8 mouse cellular contexts compared by ENCODE assay signal in genomic region chr6:85961101-85962091, GRCm38 (mm10). TPM values are rescaled to one million over a fixed set of nuclear protein-coding genes. Genes with fewer than 3 reads are reported as not detected.
DNase-seq lines count a peak whose midpoint lies in the region; ATAC-seq and TF ChIP-seq lines count a peak whose summit lies in the region.

Gene Dusp11 (minus strand): TSS chr6:85961667.

- peak; percentile 92 for TF ChIP-seq POLR2A in heart, adult 2 months (IDR thresholded peaks at IDR 0.05; ENCODE audit: insufficient read depth, low read depth, low read length)

- DNase-seq in 3134 (ENCODE audit: extremely low read depth, insufficient read length, low spot score): peak; percentile 93
- DNase-seq in adrenal gland, postnatal 36 days: peak; percentile 94
- DNase-seq in heart, adult 2 months: peak; percentile 94 to 95
- DNase-seq in kidney, adult 8-10 months: peak; percentile 88 to 91
- DNase-seq in spleen, postnatal 10 days (ENCODE audit: low spot score in 2 of 2): peak; percentile 94

- H3K4me1 ChIP-seq in embryonic facial prominence, embryonic 13.5 days: peaks cover 10% of the 10 kb centered on the region
- peaks cover 7% of the 10 kb centered on the region for H3K4me1 ChIP-seq in heart, adult 2 months (ENCODE audit: control insufficient read depth, insufficient read depth, low read length)
- peaks cover 11% of the 10 kb centered on the region for H3K4me1 ChIP-seq in limb, embryonic 13.5 days
- peaks cover 14% of the 10 kb centered on the region for H3K4me1 ChIP-seq in midbrain, embryonic 16.5 days (ENCODE audit: control insufficient read depth, insufficient read depth, low read length)

- no peak; the same call in 1 of the 2 replicates for TF ChIP-seq CTCF in heart, adult 2 months (IDR thresholded peaks at IDR 0.05)

- peak; percentile 28; the same call in 1 of the 2 replicates for TF ChIP-seq EP300 in heart, adult 2 months (IDR thresholded peaks at IDR 0.05; ENCODE audit: insufficient read depth, low read depth, low read length)

- peak; percentile 92 for ATAC-seq in embryonic facial prominence, embryonic 13.5 days (ENCODE audit: insufficient number of reproducible peaks, insufficient read depth, low FRiP score, low TSS enrichment, low read depth)
- peak; percentile 96 for ATAC-seq in limb, embryonic 13.5 days (ENCODE audit: low FRiP score, low read depth)
- ATAC-seq in midbrain, embryonic 16.5 days: peak; percentile 98

- H3K9ac ChIP-seq in embryonic facial prominence, embryonic 13.5 days: peak within 1 kb of the TSS; percentile 95
- H3K9ac ChIP-seq in heart, adult 2 months (ENCODE audit: low read depth, low read length): peak within 1 kb of the TSS; percentile 88
- peak within 1 kb of the TSS; percentile 92 for H3K9ac ChIP-seq in limb, embryonic 13.5 days
- H3K9ac ChIP-seq in midbrain, embryonic 16.5 days (ENCODE audit: low read depth, low read length): peak within 1 kb of the TSS; percentile 96

- H3K27ac ChIP-seq in embryonic facial prominence, embryonic 13.5 days: peak within 1 kb of the TSS; percentile 98
- peak within 1 kb of the TSS; percentile 96 for H3K27ac ChIP-seq in heart, adult 2 months
- H3K27ac ChIP-seq in limb, embryonic 13.5 days: peak within 1 kb of the TSS; percentile 98
- peak within 1 kb of the TSS; percentile 94 for H3K27ac ChIP-seq in midbrain, embryonic 16.5 days (ENCODE audit: low read length)

- intact Hi-C loops in heart, adult 2 months (cut with DNase I): loop anchor here (1.0 to 10.0 kb wide), 4 partner anchors 24 to 723 kb away; partner anchors contain the start of genes Cct7, Nat8f1, Pradc1 and Snrnp27

- WGBS in embryonic facial prominence, embryonic 13.5 days: under 1% methylated on average over 69 of the region's 70 CpGs
- under 1% methylated on average over 70 of the region's 70 CpGs for WGBS in heart, adult 2 months
- under 1% methylated on average over 70 of the region's 70 CpGs for WGBS in limb, embryonic 13.5 days
- WGBS in midbrain, embryonic 16.5 days: under 1% methylated on average over 70 of the region's 70 CpGs

- H3K4me3 ChIP-seq in embryonic facial prominence, embryonic 13.5 days: peak within 1 kb of the TSS; percentile 85
- peak within 1 kb of the TSS; percentile 86 for H3K4me3 ChIP-seq in heart, adult 2 months
- peak within 1 kb of the TSS; percentile 83 for H3K4me3 ChIP-seq in limb, embryonic 13.5 days
- H3K4me3 ChIP-seq in midbrain, embryonic 16.5 days (ENCODE audit: low read depth, low read length): peak within 1 kb of the TSS; percentile 94

- H3K27me3 ChIP-seq in embryonic facial prominence, embryonic 13.5 days: no peaks in the 10 kb centered on the region
- no peaks in the 10 kb centered on the region for H3K27me3 ChIP-seq in heart, adult 2 months (ENCODE audit: control insufficient read depth, insufficient read depth, low read length)
- H3K27me3 ChIP-seq in limb, embryonic 13.5 days: no peaks in the 10 kb centered on the region
- no peaks in the 10 kb centered on the region for H3K27me3 ChIP-seq in midbrain, embryonic 16.5 days (ENCODE audit: control insufficient read depth, insufficient read depth, low read depth, low read length)

- H3K79me2 ChIP-seq in heart, adult 2 months (replicated peaks; ENCODE audit: control insufficient read depth, insufficient read depth, low read length): peaks cover 2% of the 10 kb centered on the region; the same call in 1 of the 2 replicates

- H3K36me3 ChIP-seq in embryonic facial prominence, embryonic 13.5 days: peaks cover 18% of the 10 kb centered on the region
- H3K36me3 ChIP-seq in heart, adult 2 months (ENCODE audit: control insufficient read depth, insufficient read depth, low read length): peaks cover 23% of the 10 kb centered on the region
- peaks cover 19% of the 10 kb centered on the region for H3K36me3 ChIP-seq in limb, embryonic 13.5 days
- H3K36me3 ChIP-seq in midbrain, embryonic 16.5 days (ENCODE audit: control insufficient read depth, insufficient read depth, low read length): no peaks in the 10 kb centered on the region

- H3K4me2 ChIP-seq in embryonic facial prominence, embryonic 13.5 days: peak within 1 kb of the TSS; percentile 77
- peak within 1 kb of the TSS; percentile 79 for H3K4me2 ChIP-seq in limb, embryonic 13.5 days (replicated peaks)
- H3K4me2 ChIP-seq in midbrain, embryonic 16.5 days (ENCODE audit: low read length): peak within 1 kb of the TSS; percentile 89

- H3K9me3 ChIP-seq in embryonic facial prominence, embryonic 13.5 days: no peaks in the 10 kb centered on the region
- no peaks in the 10 kb centered on the region for H3K9me3 ChIP-seq in limb, embryonic 13.5 days
- H3K9me3 ChIP-seq in midbrain, embryonic 16.5 days (replicated peaks; ENCODE audit: control insufficient read depth, low read length, poor library complexity, severe bottlenecking): no peaks in the 10 kb centered on the region

RNA-seq across cellular contexts. Expression of gene Dusp11, which starts in this region (rescaled TPM):
- 100 to 1,000 TPM; 116 to 129 TPM for total RNA-seq in adrenal gland, postnatal 36 days (2021)
- polyA plus RNA-seq in embryonic facial prominence, embryonic 13.5 days (2015; fragmentation: Nextera tagmentation; extraction: Ambion mirVana): 48.6 and 55.6 TPM in 2 replicates
- 10 to 100 TPM; 38.0 to 41.8 TPM for total RNA-seq in heart, adult 2 months (2021)
- 26.0 and 52.4 TPM in 2 replicates for polyA plus RNA-seq in heart, adult 2 months (2012; rRNA removed)
- 41.3 and 51.1 TPM in 2 replicates for polyA plus RNA-seq in limb, embryonic 13.5 days (2015; fragmentation: Nextera tagmentation; extraction: Ambion mirVana)
- 51.0 and 60.8 TPM in 2 replicates for polyA plus RNA-seq in midbrain, embryonic 16.5 days (2015; fragmentation: Nextera tagmentation; extraction: Ambion mirVana)

Comparison
In these comparisons a context has a peak if more than half of its experiments do, and no peak if none do; other contexts are left out.
1. Peak in every context shown above with its lines: DNase-seq, ATAC-seq, H3K4me3 ChIP-seq and H3K27ac ChIP-seq.